Comparison of ENCODE assay signal across 11 mouse cellular contexts in genomic region chr2:69856392-69856791, GRCm38 (mm10). TPM values are rescaled to one million over a fixed set of nuclear protein-coding genes. Genes with fewer than 3 reads are reported as not detected.
A peak's percentile ranks its signal among the peaks of the same experiment; 100 is the strongest.
DNase-seq lines count a peak whose midpoint lies in the region; ATAC-seq and TF ChIP-seq lines count a peak whose summit lies in the region.
"Had no signal": no experiment of that assay in that cellular context is flagged by ENCODE, and none has a peak within 500 bp of the region (broad histone marks: within the 10 kb centered on the region; RNA-seq: fewer than 3 reads in every experiment).

No protein-coding gene starts in this region.

- no peaks in the 10 kb centered on the region for H3K9me3 ChIP-seq in stomach, postnatal 0 days (ENCODE audit: control insufficient read depth, low read length)
- no peaks in the 10 kb centered on the region for H3K9me3 ChIP-seq in hindbrain, embryonic 13.5 days
- H3K9me3 ChIP-seq: heart, embryonic 13.5 days had no signal

- no peak for TF ChIP-seq POLR2A in lung, adult 2 months (IDR thresholded peaks at IDR 0.05; ENCODE audit: borderline replicate concordance, extremely low read depth, low read depth, low read length)

- no peaks in the 10 kb centered on the region for H3K4me1 ChIP-seq in lung, adult 2 months (ENCODE audit: control insufficient read depth, insufficient read depth, low read length)
- H3K4me1 ChIP-seq in stomach, postnatal 0 days (replicated peaks; ENCODE audit: control insufficient read depth, insufficient read depth) = no peaks in the 10 kb centered on the region; the same call in 1 of the 2 replicates
- H3K4me1 ChIP-seq in hindbrain, embryonic 13.5 days (replicated peaks) = 0 out of 2 replicates have a peak, but pooled peaks cover 4% of the 10 kb centered on the region

- no peak overlapping the region for H3K9ac ChIP-seq in stomach, postnatal 0 days (ENCODE audit: low read length)
- no peak overlapping the region for H3K9ac ChIP-seq in hindbrain, embryonic 13.5 days
- H3K9ac ChIP-seq: heart, embryonic 13.5 days had no signal

- no peak for DNase-seq in layer of hippocampus, adult 2 months (ENCODE audit: low spot score in 2 of 2)
- DNase-seq in layer of hippocampus, adult 18-20 months (ENCODE audit: low spot score in 2 of 2) = no peak
- DNase-seq in c-Kit-positive CD71-positive TER-119-negative erythroid progenitor cells, embryonic 14.5 days (ENCODE audit: low read depth) = peak; percentile 43
- DNase-seq in lung, adult 2 months = peak; percentile 14
- DNase-seq in stomach, postnatal 0 days (ENCODE audit: low spot score) = peak; percentile 79
- DNase-seq in layer of hippocampus, adult 9-10 months (ENCODE audit: low spot score) = no peak
- DNase-seq in ovary, adult 18-20 months (ENCODE audit: low spot score) = no peak
- DNase-seq: midbrain, embryonic 14.5 days had no signal

- WGBS in lung, adult 2 months = 14% methylated on average over 8 of the region's 8 CpGs
- 29% methylated on average over 8 of the region's 8 CpGs for whole genome bisulfite sequencing in stomach, postnatal 0 days
- WGBS in hindbrain, embryonic 13.5 days = 68% methylated on average over 8 of the region's 8 CpGs

- no peaks in the 10 kb centered on the region for H3K36me3 ChIP-seq in stomach, postnatal 0 days (ENCODE audit: control insufficient read depth, insufficient read depth, low read length)
- H3K36me3 ChIP-seq in hindbrain, embryonic 13.5 days = no peaks in the 10 kb centered on the region
- H3K36me3 ChIP-seq: heart, embryonic 13.5 days had no signal

- H3K4me2 ChIP-seq in stomach, postnatal 0 days (replicated peaks; ENCODE audit: low read depth) = no peak overlapping the region
- no peak overlapping the region for H3K4me2 ChIP-seq in hindbrain, embryonic 13.5 days
- H3K4me2 ChIP-seq: heart, embryonic 13.5 days had no signal

- peak; percentile 36 for TF ChIP-seq CTCF in layer of hippocampus, adult 2 months (conservative IDR thresholded peaks at IDR 0.05)
- TF ChIP-seq CTCF in lung, adult 2 months (IDR thresholded peaks at IDR 0.05; ENCODE audit: insufficient read depth, low read length) = peak; percentile 61
- peak; percentile 67 for TF ChIP-seq CTCF in stomach, postnatal 0 days (IDR thresholded peaks at IDR 0.05; ENCODE audit: low read depth)

- no peak for TF ChIP-seq EP300 in stomach, postnatal 0 days (optimal IDR thresholded peaks at IDR 0.05)

- no peaks in the 10 kb centered on the region for H3K27me3 ChIP-seq in stomach, postnatal 0 days (ENCODE audit: control insufficient read depth, insufficient read depth, low read length)
- no peaks in the 10 kb centered on the region for H3K27me3 ChIP-seq in hindbrain, embryonic 13.5 days
- H3K27me3 ChIP-seq: heart, embryonic 13.5 days had no signal

- ATAC-seq in stomach, postnatal 0 days (ENCODE audit: low FRiP score, low TSS enrichment) = peak; percentile 86
- ATAC-seq in hindbrain, embryonic 13.5 days (ENCODE audit: low FRiP score) = no peak
- ATAC-seq: Patski had no signal

- no peak overlapping the region for H3K4me3 ChIP-seq in layer of hippocampus, adult 2 months
- no peak overlapping the region for H3K4me3 ChIP-seq in lung, adult 2 months (replicated peaks; ENCODE audit: extremely low read depth, low read depth, low read length)
- no peak overlapping the region for H3K4me3 ChIP-seq in stomach, postnatal 0 days (ENCODE audit: low read depth, low read length)
- H3K4me3 ChIP-seq in hindbrain, embryonic 13.5 days = no peak overlapping the region
- H3K4me3 ChIP-seq: heart, embryonic 13.5 days had no signal

- H3K27ac ChIP-seq in layer of hippocampus, adult 2 months = no peak overlapping the region
- no peak overlapping the region for H3K27ac ChIP-seq in stomach, postnatal 0 days (replicated peaks)
- H3K27ac ChIP-seq in hindbrain, embryonic 13.5 days = no peak overlapping the region
- H3K27ac ChIP-seq: heart, embryonic 13.5 days had no signal

RNA-seq across cellular contexts. Expression of gene Ssb, which starts 5.0 kb away (rescaled TPM):
- total RNA-seq in layer of hippocampus, adult 2 months (2021) = 100 to 1,000 TPM; 125 to 139 TPM
- 100 to 1,000 TPM; 119 to 132 TPM for total RNA-seq in layer of hippocampus, adult 18-20 months (2021)
- 1.7 and 4.2 TPM in 2 replicates for polyA plus RNA-seq in lung, adult 2 months (2012; rRNA removed)
- polyA plus RNA-seq in stomach, postnatal 0 days (2015; fragmentation: Nextera tagmentation; extraction: Ambion mirVana) = 161 and 203 TPM in 2 replicates
- 335 and 355 TPM in 2 replicates for polyA plus RNA-seq in hindbrain, embryonic 13.5 days (2015; fragmentation: Nextera tagmentation; extraction: Ambion mirVana)

RNA-seq across cellular contexts. Expression of gene Mettl5, which starts 29.0 kb away (rescaled TPM):
- total RNA-seq in layer of hippocampus, adult 2 months (2021) = 10 to 100 TPM; 14.1 to 15.6 TPM
- 10 to 100 TPM; 13.8 to 14.8 TPM for total RNA-seq in layer of hippocampus, adult 18-20 months (2021)
- 4.0 and 4.6 TPM in 2 replicates for polyA plus RNA-seq in lung, adult 2 months (2012; rRNA removed)
- polyA plus RNA-seq in stomach, postnatal 0 days (2015; fragmentation: Nextera tagmentation; extraction: Ambion mirVana) = 29.4 and 32.0 TPM in 2 replicates
- 28.5 and 30.4 TPM in 2 replicates for polyA plus RNA-seq in hindbrain, embryonic 13.5 days (2015; fragmentation: Nextera tagmentation; extraction: Ambion mirVana)

RNA-seq across cellular contexts. Expression of gene Klhl23, which starts 34.6 kb away (rescaled TPM):
- total RNA-seq in layer of hippocampus, adult 2 months (2021) = 10 to 100 TPM; 43.8 to 44.3 TPM
- 10 to 100 TPM; 37.7 to 40.9 TPM for total RNA-seq in layer of hippocampus, adult 18-20 months (2021)
- 3.0 and 5.8 TPM in 2 replicates for polyA plus RNA-seq in lung, adult 2 months (2012; rRNA removed)
- 21.4 and 25.1 TPM in 2 replicates for polyA plus RNA-seq in stomach, postnatal 0 days (2015; fragmentation: Nextera tagmentation; extraction: Ambion mirVana)
- 66.8 and 67.4 TPM in 2 replicates for polyA plus RNA-seq in hindbrain, embryonic 13.5 days (2015; fragmentation: Nextera tagmentation; extraction: Ambion mirVana)

RNA-seq across cellular contexts. Expression of gene Ubr3, which starts 40.7 kb away (rescaled TPM):
- 100 to 1,000 TPM; 121 to 128 TPM for total RNA-seq in layer of hippocampus, adult 2 months (2021)
- 100 to 1,000 TPM; 106 to 118 TPM for total RNA-seq in layer of hippocampus, adult 18-20 months (2021)
- polyA plus RNA-seq in lung, adult 2 months (2012; rRNA removed) = 10.2 and 14.3 TPM in 2 replicates
- 7.9 and 9.0 TPM in 2 replicates for polyA plus RNA-seq in stomach, postnatal 0 days (2015; fragmentation: Nextera tagmentation; extraction: Ambion mirVana)
- 15.1 and 15.8 TPM in 2 replicates for polyA plus RNA-seq in hindbrain, embryonic 13.5 days (2015; fragmentation: Nextera tagmentation; extraction: Ambion mirVana)

Comparison
In these comparisons a context has a peak if more than half of its experiments do, and no peak if none do; other contexts are left out.
1. DNase-seq: peak in c-Kit-positive CD71-positive TER-119-negative erythroid progenitor cells, embryonic 14.5 days (single experiment), lung, adult 2 months (single experiment) and stomach, postnatal 0 days (single experiment); none in layer of hippocampus, adult 2 months (0 of 2), layer of hippocampus, adult 18-20 months (0 of 2), layer of hippocampus, adult 9-10 months (single experiment) and ovary, adult 18-20 months (single experiment).
2. RNA of gene Ssb, which starts 5.0 kb away (polyA plus RNA-seq): 335 to 355 TPM in hindbrain, embryonic 13.5 days and 161 to 203 TPM in stomach, postnatal 0 days; 1.7 to 4.2 TPM in lung, adult 2 months; every median in the first group is over 10 times any median in the second.
3. Peak in every context shown above with its lines, with median percentiles within 50 percentile points of each other: CTCF ChIP-seq.